Mouse (Mus musculus) left cerebral cortex, postnatal 10 days (tissue): ENCODE data around the gene Krt42. TPM values are rescaled to one million over a fixed set of nuclear protein-coding genes. Genes with fewer than 3 reads are reported as not detected.
A peak's percentile ranks its signal among the peaks of the same experiment; 100 is the strongest.
"Not testable (repeated sequence)": the region's sequence is repeated elsewhere in the genome, so short reads cannot be mapped to it uniquely, and the experiment has no call there.

Experiments used
- DNase-seq, 2 experiments: peaks; one replicate each; pipeline ENCODE4 v3.0.0; 2021 to 2022; ENCODE audit warnings: low spot score in 2 of 2, mixed read lengths in 1 of 2; ENCODE audit errors: extremely low spot score in 1 of 2
- intact Hi-C: fragments of 180-260 bp; cut with DNase I; formaldehyde crosslinking; loops from one replicate; pipeline ENCODE4 v1.15.1; 2025
- total RNA-seq, 2 experiments: library from RNA; stranded (reverse); gene quantifications; 2 replicates each; pipeline ENCODE4 v1.2.3; 2021

The Krt42 gene
- total RNA-seq, result not detected

- DNase-seq, result no peak
- intact Hi-C loops, result no loop called here
These were observed at the start of gene Krt42 for GRCm38 (mm10) chr11:100269821-100270332. TSS of gene Krt42 (minus strand) at chr11:100269871.

DNA sequence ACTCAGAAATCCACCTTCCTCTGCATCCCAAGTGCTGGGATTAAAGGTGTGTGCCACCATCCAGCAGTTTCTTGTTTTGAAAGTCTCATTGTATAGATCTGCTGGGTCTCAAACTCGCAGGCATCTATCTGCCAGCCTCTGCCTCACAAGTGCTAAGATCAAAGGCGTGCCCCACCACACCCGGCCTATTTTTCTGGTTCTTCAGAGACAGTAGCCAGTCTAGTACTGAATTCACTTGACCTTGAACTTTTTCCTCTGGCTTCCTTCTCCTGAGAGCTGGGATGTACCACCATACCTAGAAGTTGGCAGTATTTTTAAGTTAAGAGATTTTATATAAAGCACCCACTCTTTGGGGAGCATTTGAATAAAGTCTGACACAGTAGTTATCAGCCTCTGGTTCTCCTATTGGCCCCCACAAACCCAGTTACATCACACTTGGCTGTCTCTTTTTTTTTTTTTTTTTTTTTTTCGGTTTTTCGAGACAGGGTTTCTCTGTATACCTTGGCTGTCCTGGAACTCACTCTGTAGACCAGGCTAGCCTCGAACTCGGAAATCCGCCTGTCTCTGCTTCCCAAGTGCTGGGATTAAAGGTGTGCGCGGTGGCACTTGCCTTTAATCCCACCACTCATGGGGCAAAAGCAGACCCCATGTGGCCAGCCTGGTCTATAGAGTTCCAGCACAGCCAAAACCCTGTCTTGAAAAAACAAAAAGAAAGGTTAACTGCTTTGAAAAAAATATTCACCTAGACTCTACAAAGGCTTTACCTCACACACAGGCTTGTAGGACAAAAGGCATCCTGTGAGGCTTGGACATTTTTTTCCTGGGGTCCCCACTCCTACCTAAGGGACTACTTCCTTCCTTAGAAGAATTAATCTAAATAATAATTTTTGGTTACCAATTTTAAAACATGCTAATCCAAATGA is 49.1 kb upstream of the Krt42 start:
- intact Hi-C loops, result no loop called here
- no peak for DNase-seq

DNA sequence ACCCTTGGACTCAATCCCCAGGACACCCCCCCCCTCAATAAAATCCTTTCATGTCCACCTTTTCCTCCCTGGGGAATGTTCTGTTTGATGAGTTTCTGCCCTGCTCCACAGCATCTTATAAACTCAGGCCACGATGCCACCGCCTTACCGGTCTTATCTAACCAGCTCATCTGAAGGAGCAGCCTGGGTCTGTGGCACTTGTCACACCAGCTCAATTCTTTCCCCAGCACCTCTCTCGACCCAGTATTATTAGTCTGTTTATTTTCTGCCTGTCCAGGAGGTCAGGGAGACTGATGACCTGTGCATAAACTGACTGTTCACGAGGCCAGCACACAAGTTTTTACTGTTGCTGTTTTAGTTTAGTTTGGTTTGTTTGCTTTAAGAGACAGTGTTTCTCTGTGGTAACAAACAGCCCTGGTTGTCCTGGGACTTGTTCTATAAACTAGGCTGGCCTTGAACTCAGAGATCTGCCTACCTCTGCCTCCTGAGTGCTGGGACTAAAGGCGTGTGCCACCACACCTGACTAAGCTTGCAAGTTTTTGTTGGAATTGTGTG is 48.2 kb upstream of the Krt42 start:
- intact Hi-C loops, result no loop called here
- DNase-seq, result no peak

DNA sequence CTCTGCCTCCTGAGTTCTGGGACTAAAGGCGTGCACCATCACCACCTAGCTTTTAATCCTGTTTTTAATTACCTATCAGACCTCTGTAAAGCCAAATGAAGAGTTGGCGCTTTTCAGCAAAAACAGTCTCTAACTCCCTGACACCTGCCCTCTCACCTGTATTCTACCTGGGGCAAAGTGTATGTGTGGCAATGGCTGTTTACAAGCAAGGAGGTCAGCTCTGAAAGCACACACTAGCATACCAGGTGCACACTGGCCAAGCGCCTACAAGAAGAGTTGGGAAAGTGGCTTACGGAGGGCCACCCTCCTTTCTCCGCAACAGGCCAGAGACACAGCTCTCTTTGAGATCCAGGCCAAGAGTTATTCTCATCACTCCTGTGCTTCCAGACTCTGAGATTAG is 45.8 kb upstream of the Krt42 start:
- DNase-seq, result no peak
- intact Hi-C loops, result no loop called here

GRCm38 (mm10) chr11:100313424-100313823 is 43.8 kb upstream of the Krt42 start:
- intact Hi-C loops, result no loop called here
- no peak for DNase-seq

DNA sequence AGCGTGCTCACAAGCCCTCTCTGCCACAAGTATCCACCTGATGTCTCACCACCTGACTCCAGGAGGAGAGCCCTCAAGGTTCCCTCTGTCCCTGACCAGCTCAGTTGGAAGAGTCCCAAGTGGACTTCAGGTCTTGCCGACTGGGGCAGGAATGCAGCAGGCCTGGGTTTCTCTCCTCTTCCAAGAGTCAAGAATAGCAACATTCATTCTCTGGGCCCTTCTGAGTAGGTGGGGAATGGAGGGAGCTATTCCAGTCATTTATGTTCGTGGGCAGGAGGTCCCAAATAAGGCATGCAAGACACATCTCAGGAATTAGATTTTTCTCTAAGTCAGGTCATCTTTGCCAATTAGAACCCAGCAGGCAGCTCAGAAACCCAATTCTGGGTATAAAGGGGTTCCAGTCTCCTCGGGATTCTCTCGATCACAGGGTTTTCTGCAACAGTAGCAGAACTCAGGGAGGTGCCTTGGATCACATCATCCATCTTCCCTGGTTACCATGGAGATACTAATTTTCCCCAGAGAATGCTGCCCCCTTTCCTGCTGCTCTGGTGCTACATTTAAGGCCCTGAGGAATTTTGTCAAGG is 42.5 kb upstream of the Krt42 start:
- intact Hi-C loops, result no loop called here
- no peak for DNase-seq

GRCm38 (mm10) chr11:100311656-100312055 is 42.0 kb upstream of the Krt42 start:
- intact Hi-C loops, result no loop called here
- no peak for DNase-seq

GRCm38 (mm10) chr11:100308672-100309071 is 39.0 kb upstream of the Krt42 start:
- DNase-seq, intact Hi-C loops: not testable (repeated sequence)

DNA sequence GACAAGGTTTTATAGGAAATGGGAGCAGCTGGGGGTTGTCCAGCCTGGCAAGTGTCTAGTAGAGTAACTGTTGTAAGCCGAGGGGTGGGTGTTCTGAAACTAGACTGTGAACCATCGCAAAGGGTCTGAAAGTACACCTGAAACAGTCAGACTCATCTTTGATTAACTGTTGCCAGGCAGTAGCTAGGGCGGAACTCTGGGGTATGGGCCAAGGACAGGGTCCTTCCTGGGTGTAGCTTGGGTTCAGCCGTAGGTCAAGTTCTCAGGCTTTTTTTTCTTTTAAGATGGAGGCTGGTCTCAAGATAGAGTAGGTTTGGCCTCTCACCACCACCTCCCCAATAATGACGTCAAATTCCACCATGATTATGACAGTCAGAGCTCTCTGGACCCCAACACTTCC is 38.2 kb upstream of the Krt42 start:
- intact Hi-C loops, result no loop called here
- DNase-seq, result no peak

- intact Hi-C loops, result no loop called here
- no peak for DNase-seq
These were observed 31.6 kb upstream of the Krt42 start for GRCm38 (mm10) chr11:100301292-100301691.

DNA sequence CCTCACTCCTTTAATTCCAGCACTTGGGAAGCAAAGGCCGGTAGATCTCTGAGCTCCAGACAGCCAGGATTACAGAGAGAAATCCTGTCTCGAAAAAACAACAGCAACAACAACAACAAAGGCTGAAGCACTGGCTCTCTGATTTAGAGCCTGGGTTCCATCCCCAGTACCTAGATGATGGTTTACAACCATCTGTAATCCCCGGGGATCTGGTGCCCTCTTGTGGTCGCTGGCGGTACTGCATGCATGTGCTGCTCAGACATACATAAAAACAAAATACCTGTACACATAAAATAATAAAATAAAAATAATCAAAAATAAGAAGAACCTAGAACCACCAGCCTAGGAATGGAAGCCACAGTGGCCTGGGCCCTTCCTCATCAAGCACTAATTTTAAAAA is 30.6 kb upstream of the Krt42 start:
- intact Hi-C loops, result no loop called here

DNA sequence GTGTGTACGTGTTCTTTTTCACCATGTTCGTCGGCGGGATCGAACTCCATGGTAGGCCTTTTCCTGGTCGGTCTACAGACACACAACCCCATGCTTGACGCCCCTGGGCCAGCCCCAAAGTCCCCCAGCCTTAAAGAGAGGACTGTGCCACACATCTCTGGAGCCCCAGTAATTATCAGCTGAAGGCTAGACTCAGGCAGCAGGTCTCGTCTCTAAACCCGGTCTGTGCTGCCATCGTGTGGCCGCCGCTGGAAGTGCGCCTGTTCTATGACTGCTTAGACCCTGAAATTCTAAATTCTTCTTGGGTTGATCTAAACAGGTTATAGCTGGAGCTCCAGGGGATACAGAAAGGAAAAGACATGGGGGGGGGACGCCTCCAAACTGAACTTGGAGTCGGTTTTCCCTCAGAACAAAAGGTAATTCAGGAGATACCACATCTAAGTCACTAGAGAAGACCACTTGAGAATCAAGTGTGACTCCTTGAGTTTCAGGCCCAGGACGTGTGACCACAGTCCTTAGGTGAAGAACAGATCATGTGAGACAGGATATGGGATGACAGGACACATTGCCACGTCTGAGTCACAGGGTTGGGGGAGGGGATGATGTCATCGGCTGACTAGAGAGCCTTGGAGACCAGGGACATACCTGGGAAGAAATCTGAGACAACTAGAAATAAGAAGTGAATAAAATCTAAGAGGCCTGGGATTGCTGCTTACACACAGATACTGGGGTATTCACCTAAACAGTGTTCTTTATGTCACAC is 28.8 kb upstream of the Krt42 start:
- DNase-seq, result peak; percentile 63 to 81
- intact Hi-C loops, result loop anchor here (5.0 kb wide), 2 partner anchors 836 to 921 kb away; no protein-coding TSS in a partner anchor

More for the DNA sequence above, 30.6 kb upstream of the Krt42 start:
- peak in 1 of 2 experiments; percentile 47 for DNase-seq

- DNase-seq, result no peak
- intact Hi-C loops, result loop anchor here (5.0 kb wide), 2 partner anchors 836 to 920 kb away; no protein-coding TSS in a partner anchor
These were observed 28.1 kb upstream of the Krt42 start for GRCm38 (mm10) chr11:100297801-100298200.

GRCm38 (mm10) chr11:100295308-100295707 is 25.6 kb upstream of the Krt42 start:
- intact Hi-C loops, result loop anchor here (5.0 kb wide), 2 partner anchors 833 to 918 kb away; no protein-coding TSS in a partner anchor

DNA sequence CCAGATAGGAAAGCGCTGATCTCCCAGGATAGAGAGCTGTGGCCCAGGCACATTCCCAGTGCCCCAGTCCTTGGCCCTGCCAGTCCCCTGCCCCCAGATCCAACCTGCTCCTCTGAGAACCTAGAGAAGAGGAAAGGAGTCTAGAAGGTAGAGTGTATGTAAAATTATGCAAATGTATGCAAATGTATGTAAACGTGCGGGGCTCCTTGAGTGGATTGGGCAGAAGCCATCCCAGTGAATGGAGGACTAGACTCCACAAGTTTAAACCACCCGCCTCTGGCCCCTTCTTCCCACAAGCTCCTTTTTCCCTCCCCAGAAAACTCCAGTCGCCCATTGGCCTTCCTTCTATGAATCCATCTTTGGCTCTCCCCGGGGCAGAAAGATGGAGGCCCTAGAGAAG is 23.2 kb upstream of the Krt42 start:
- intact Hi-C loops, result no loop called here
- no peak for DNase-seq

More at GRCm38 (mm10) chr11:100295308-100295707, 25.6 kb upstream of the Krt42 start:
- DNase-seq, result peak; percentile 54 to 83

DNA sequence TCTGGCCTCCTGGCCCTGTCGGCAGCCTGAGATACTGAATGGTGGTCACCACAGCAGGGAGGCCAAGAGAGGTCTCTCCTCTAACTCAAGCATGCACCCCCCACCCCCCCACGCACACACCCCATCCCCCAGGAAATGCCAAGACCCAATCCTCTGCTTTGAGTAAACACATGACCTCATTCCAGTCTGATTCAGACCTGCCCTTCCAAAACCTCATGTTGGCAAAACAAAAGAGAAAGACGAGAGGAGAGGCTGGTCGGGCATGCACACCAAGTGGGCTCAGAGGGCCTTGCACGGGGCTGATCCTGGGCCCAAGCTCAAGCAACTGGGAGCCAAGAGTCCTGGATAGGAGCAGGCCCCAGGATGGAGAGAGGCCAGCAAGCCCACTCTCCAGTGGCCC is 20.6 kb upstream of the Krt42 start:
- intact Hi-C loops, result no loop called here

DNA sequence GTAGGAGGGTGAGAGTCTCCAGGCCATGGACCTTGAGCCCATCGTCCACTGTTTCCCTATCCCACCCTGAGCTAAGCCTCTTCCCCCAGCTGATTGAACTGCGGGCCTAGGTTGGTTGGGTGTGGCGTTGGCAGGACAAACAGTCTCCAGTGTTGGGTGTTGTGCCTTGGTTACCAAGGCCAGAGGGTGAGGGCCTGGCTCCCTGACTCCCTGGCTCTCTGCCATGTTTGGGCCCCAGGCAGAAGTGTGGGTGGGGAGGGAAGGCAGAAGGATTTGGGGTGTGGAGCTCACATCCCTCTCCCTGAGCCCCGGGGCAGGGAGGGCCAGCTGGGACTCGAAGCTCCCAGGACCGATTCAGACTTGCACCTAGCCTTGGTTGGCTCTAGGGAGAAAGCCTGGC is 19.3 kb upstream of the Krt42 start:
- intact Hi-C loops, result no loop called here
- DNase-seq, result no peak

More for the DNA sequence above, 20.6 kb upstream of the Krt42 start:
- no peak for DNase-seq

- intact Hi-C loops, result no loop called here
- no peak for DNase-seq
These were observed 17.4 kb upstream of the Krt42 start for GRCm38 (mm10) chr11:100287024-100287423.

DNA sequence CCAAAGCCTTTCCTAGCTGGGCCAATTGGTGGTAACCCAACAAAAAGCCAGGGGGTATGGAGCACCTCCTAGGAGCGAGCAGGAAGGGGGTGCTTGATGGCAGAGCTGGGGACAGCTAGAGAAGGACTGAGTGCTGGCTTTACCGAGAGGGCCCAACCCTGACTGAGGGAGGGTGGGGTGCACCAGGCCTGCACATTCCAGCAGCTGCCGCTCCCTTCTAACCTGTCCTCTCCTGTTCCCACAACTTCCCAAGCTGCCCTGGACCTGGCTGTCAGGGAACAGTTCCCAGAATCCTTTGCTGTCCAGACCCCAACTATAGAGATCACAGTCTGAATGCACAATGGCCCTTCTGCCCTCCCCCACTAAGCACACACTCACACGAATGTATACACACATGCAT is 15.3 kb upstream of the Krt42 start:
- no peak for DNase-seq
- intact Hi-C loops, result loop anchor here (5.0 kb wide), 2 partner anchors 228 to 278 kb away; no protein-coding TSS in a partner anchor
